Mouse (Mus musculus): ENCODE measurements around the gene Tfip11. TPM values are rescaled to one million over a fixed set of nuclear protein-coding genes. Genes with fewer than 3 reads are reported as not detected.

The Tfip11 gene
- total RNA-seq, 1 experiment from 2014 or later: 38.6 TPM

- DNase-seq: no peak
Observed at GRCm38 (mm10) chr5:112320936-112321335, 5.2 kb upstream of the Tfip11 start.

GRCm38 (mm10) chr5:112321376-112321775 lies 4.8 kb upstream of the Tfip11 start:
- no peak for DNase-seq

- no peak for DNase-seq
Observed at GRCm38 (mm10) chr5:112323246-112323645, 2.9 kb upstream of the Tfip11 start.

GRCm38 (mm10) chr5:112324637-112325545 lies 1.3 kb upstream of the Tfip11 start:
- DNase-seq: peak; percentile 62

GRCm38 (mm10) chr5:112326446-112327009 lies 370 bp downstream of the Tfip11 start:
- DNase-seq: no peak

- DNase-seq: no peak
Observed at GRCm38 (mm10) chr5:112327854-112328253, 1.7 kb downstream of the Tfip11 start.

GRCm38 (mm10) chr5:112329805-112330564 lies 3.8 kb downstream of the Tfip11 start:
- no peak for DNase-seq

GRCm38 (mm10) chr5:112335473-112335872 lies 9.3 kb downstream of the Tfip11 start:
- peak; percentile 59 for DNase-seq

- DNase-seq: no peak
Observed at GRCm38 (mm10) chr5:112337004-112337403, 10.8 kb downstream of the Tfip11 start.

- no peak for DNase-seq
Observed at GRCm38 (mm10) chr5:112339215-112339614, 13.1 kb downstream of the Tfip11 start.

GRCm38 (mm10) chr5:112342463-112343204 lies 16.5 kb downstream of the Tfip11 start, which contains the start of the genes Srrd and Hps4:
Gene Srrd (minus strand): TSS chr5:112343040.
Gene Hps4 (plus strand): TSS chr5:112343083.
- peak; percentile 88 for DNase-seq

- DNase-seq: no peak
Observed at GRCm38 (mm10) chr5:112343205-112343595, 17.0 kb downstream of the Tfip11 start.

- no peak for DNase-seq
Observed at GRCm38 (mm10) chr5:112344092-112344960, 18.2 kb downstream of the Tfip11 start.

- no peak for DNase-seq
Observed at GRCm38 (mm10) chr5:112346211-112346965, 20.2 kb downstream of the Tfip11 start.

GRCm38 (mm10) chr5:112349169-112349568 lies 23.0 kb downstream of the Tfip11 start:
- no peak for DNase-seq

GRCm38 (mm10) chr5:112355493-112355892 lies 29.3 kb downstream of the Tfip11 start:
- DNase-seq: no peak

GRCm38 (mm10) chr5:112355910-112356309 lies 29.8 kb downstream of the Tfip11 start, which contains the start of gene Gm6583:
Gene Gm6583 (minus strand): TSS chr5:112356033.
- DNase-seq: no peak

GRCm38 (mm10) chr5:112356322-112356721 lies 30.2 kb downstream of the Tfip11 start:
- DNase-seq: no peak

GRCm38 (mm10) chr5:112359520-112359919 lies 33.4 kb downstream of the Tfip11 start:
- no peak for DNase-seq

- DNase-seq: no peak
Observed at GRCm38 (mm10) chr5:112360077-112360476, 33.9 kb downstream of the Tfip11 start.
